Mouse (Mus musculus): ENCODE measurements around the gene Cyp2j9.
"Not testable (repeated sequence)": the region's sequence is repeated elsewhere in the genome, so short reads cannot be mapped to it uniquely, and the experiment has no call there.

Cyp2j9 gene

DNA sequence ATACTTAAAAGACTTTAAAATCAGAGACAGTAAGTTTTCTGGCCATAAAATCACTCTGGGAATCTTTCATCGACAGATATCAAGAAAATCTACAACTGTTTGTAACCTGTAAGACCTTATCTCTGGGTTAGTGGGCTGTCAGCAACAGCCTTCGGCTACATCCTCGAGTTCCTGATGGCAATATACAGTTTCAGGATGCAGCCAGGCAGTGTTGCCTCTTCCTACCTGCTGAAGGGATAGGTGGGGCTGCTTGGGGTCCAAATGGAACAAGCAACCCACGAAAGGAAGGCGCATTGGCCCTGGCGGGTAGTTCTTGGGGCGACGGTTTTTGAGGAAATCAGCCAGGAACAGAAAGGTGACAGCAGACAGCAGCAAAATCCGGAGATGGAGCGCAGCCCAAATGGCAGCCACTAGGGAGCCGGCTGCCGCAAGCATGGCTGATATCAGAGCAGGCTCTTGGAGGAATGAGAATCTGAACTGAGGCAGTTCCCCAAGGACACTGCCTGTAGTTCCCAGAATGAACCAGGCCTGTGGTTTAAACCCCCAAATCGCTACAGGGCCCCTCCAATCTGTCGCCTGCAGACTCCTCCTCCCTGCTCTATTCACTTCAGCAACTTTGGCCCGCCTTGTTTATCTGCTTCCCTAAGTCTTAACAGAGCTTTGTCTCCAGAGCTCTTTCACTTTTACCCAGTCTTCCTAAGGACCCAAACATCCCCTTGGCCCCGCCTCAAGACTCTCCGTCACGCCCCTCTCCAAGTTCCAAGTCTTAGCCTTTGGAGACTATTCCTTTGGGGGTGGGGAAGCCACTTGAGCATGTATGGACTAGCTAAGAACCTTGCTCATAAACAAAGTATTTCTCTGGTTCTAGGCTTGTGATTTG, at the start of gene Cyp2j9:
TSS of gene Cyp2j9 (minus strand) at position 668 of the 880 bp plus-strand sequence.
- peak; percentile 73 for DNase-seq

- DNase-seq: no peak
Measured at GRCm38 (mm10) chr4:96635455-96635854, 44.1 kb upstream of the Cyp2j9 start.

DNA sequence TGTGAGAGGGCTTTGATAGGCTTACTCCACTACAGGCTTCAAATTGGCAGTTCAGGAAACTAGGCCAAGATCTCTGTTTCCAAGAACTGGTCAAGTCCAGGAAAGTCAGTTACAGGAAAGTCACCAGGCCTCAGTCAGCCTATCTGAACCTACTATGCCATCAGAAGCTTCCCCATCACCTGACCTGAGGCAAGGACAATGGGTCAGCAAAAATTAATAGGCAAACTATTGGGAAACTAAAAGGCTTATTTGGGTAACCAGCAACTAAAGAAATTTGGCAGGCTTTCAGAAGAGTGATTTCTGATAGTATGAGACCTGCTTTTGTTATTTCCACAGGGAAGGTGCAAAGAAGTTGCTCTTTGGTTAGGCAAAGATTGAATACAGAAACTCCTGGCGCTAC, 31.1 kb upstream of the Cyp2j9 start:
- no peak for DNase-seq

GRCm38 (mm10) chr4:96591791-96592150, 393 bp upstream of the Cyp2j9 start:
- peak; percentile 71 for DNase-seq

DNA sequence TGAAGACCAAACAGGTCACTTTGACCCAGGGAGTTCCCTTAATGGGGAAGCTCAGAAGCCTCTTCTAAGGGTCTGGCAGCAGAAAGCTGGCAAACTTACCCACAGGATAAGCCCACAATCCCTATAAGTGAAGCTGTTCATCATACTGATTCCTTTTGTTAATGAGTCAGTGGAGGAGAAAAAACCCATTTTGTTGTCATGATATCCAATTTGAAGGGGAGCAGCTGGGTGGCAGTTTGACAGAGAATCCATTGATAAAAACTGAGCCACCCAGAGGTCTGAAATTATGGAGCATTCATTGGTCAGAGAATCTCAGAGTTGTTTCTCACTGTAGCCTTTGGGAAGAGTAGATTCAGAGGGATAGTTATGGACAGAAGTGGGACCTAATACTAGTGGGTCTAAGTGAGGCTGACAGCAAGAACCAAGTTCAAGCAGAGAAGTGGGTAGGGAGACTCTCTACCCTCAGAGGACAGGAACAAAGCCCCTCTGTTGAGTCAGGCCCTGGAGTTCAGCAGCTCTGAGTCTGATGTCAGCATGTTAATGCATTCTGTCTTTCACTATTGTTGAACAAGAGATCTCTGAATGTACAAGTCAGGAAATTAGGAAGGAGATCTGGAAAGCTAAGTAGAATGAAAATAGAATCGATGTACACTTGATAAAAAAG, 9.8 kb downstream of the Cyp2j9 start:
- no peak for DNase-seq

DNA sequence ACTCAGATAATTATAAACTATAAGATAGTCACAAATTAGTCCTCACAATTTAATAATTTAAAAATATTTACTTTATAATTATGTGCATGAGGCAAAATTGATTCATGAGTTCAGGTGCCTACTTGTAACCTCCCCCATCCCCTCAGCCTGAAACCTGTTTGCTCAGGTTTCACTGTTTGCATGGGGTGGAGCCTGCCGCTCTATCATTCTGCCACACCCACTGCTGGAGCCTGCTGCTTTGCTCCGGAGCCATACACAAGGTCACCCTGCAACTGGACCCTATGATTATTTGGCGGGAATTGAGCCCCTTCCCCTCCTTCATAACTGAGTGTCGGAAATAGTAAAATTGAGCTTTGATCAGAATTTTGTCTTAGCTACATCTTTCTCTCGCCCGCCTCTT, 11.0 kb downstream of the Cyp2j9 start:
- not testable (repeated sequence) for DNase-seq

DNA sequence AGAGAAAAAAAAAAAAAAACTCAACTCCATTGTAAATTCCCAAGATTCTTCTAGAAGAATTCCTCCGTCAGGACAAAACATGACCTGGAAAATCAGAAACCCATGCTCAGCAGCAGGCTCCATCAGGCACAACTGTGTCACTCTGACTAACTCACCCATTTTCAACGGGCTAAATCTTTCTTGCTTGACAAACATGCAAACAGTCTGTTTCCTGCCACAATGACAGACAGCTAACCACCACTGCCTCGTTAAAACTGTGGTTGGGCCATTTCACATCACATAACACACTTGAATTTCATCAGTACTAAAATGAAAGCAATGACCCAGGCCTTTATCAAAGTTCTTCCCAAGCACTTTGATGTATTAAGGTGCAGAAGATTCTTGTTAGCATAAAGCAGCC, 21.9 kb downstream of the Cyp2j9 start:
- DNase-seq: no peak

DNA sequence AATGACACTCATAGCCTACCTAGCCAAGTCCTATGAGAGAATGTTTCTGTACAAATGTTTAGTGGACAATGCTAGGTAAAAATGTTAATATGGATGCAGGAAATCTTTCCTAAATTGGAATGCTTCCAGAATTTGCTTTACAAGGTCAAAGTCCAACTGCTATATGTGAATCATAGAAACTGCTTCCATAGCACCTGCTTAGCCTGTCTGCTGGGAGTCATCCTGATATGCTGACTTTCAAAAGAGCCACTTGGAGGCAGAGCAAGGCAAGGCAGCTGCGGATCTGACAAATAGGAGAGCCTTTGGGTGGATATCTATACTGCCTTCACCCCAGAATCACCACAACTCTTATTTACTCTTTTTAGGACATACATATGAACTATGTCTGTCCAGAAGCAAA, 23.4 kb downstream of the Cyp2j9 start:
- DNase-seq: no peak

DNA sequence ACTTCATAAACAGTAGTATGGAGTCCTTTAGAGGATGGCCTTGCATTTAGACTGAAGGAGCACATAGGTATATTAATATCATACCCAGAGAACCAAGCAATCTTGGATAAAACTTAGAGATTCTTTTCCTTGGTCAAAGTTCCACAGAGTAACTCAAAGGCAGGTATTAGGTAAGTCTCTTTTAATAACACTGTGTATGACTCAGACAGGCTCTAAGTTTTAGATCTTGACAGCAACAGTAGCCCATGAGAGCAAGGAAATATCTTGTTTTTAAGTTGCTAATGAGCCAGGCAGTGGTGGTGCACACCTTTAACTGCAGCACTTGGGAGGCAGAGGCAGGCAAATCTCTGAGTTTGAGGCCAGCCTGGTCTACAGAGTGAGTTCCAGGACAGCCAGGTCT, 25.6 kb downstream of the Cyp2j9 start:
- no peak for DNase-seq

GRCm38 (mm10) chr4:96560464-96560863, 30.9 kb downstream of the Cyp2j9 start:
- DNase-seq: no peak

DNA sequence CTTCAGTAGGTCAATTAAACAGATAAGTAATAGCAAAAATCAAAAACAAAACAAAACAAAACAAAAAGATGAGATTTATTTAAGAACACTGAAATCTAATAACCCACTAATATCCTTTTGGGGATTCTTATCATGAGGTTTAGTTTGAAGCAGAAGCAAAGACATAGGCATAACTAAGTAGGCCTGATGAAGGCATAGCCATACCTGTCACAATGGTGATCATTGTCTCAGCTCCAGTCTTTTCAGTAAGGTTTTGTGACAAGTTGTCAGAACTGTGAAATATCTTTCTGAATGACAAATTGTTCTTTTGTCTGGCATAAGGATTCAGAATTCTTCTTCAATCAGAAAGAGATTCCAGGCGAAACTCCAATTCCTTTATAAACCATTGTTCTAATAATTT, 31.6 kb downstream of the Cyp2j9 start:
- DNase-seq: no peak

- DNase-seq: peak; percentile 29
Measured at GRCm38 (mm10) chr4:96553133-96553819, 38.1 kb downstream of the Cyp2j9 start, which contains the start of gene Cyp2j6. TSS of gene Cyp2j6 (minus strand) at chr4:96553661.

DNA sequence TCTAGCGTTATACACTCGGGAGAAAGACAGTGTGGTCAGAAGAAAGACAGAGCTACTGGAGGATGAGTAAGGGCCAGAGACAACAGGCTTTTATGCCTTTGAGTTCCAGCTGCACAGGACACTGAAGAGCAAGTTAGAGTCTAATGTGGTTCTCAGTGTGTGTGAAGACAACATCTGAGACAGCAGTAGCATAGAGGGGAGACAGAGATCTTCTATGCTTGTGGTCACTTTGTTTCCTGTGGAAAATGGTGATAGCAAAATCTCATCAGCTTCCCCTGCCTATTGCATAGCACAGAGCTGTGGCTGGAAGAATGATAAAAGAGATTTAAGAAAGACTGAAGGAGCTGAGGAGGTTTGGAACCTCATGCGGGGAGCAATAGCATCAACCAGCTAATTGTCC, 39.8 kb downstream of the Cyp2j9 start:
- DNase-seq: no peak

- DNase-seq: no peak
Measured at GRCm38 (mm10) chr4:96545976-96546375, 45.4 kb downstream of the Cyp2j9 start.

GRCm38 (mm10) chr4:96525772-96526171, 65.6 kb downstream of the Cyp2j9 start:
- no peak for DNase-seq

- no peak for DNase-seq
Measured at GRCm38 (mm10) chr4:96522256-96522655, 69.1 kb downstream of the Cyp2j9 start.
